Mouse (Mus musculus) midbrain, embryonic 10.5 days (tissue): ENCODE measurements at regions not wholly inside any gene's neighbourhood (a gene's known extent, or its start where the extent isn't known, plus 50 kb on each side); places are given as distances from the start of the nearest gene placed in this dataset.

ENCODE experiments used
- DNase-seq: peaks from one replicate; pipeline ENCODE4 v3.0.0-alpha.2; 2017; ENCODE audit warnings: low spot score
- H3K27ac ChIP-seq: fragments of 300-500 bp; sonication (generic); replicated peaks from 2 replicates; pipeline ENCODE4 v1.5.1; 2016; ENCODE audit warnings: mild to moderate bottlenecking
- H3K27me3 ChIP-seq: fragments of 300-500 bp; sonication (generic); 2 replicates; pipeline ENCODE4 v1.6.1; 2016; ENCODE audit warnings: low read depth, mild to moderate bottlenecking; ENCODE audit not compliant: poor library complexity, severe bottlenecking
- H3K36me3 ChIP-seq: fragments of 300-500 bp; sonication (generic); 2 replicates; pipeline ENCODE4 v1.6.1; 2016; ENCODE audit warnings: mild to moderate bottlenecking, moderate library complexity
- H3K4me1 ChIP-seq: fragments of 300-500 bp; sonication (generic); 2 replicates; pipeline ENCODE4 v1.6.1; 2016
- H3K4me3 ChIP-seq: fragments of 300-500 bp; sonication (generic); 2 replicates; pipeline ENCODE4 v1.5.1; 2016; ENCODE audit warnings: mild to moderate bottlenecking, moderate library complexity
- H3K9me3 ChIP-seq: fragments of 300-500 bp; sonication (generic); replicated peaks from 2 replicates; pipeline ENCODE4 v1.6.1; 2016; ENCODE audit warnings: mild to moderate bottlenecking
- WGBS: fragments of 180-500 bp; shearing (Covaris S2); methylation state at CpG from one replicate; pipeline ENCODE4 v1.1.7; 2016; 5-methylcytosine and 5-hydroxymethylcytosine counted together

DNA sequence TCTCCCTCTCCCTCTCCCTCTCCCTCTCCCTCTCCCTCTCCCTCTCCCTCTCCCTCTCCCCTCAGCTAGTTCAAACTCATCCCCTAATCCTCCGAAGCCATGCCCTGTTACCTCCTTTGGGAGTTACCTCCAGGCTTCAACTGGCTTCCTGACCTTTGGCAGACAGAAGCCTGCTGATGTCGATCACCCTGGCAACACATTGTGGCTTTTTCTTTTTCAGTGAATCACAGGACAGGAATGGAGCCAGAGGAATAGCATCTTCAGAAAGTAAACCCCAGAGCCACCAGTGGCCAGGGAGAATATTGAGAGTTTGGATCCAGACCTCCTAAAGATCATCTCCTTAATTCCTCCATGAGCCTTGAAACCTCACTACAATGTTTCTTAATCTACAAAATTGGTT lies 59.5 kb upstream of the Btg1 start:
- peaks cover 10% of the 10 kb centered on the region for H3K4me1 ChIP-seq
- H3K36me3 ChIP-seq: no peaks in the 10 kb centered on the region
- DNase-seq: no peak
- H3K4me3 ChIP-seq: no peak overlapping the region
- 33% methylated on average over 2 of the region's 2 CpGs for WGBS
- no peak overlapping the region for H3K27ac ChIP-seq
- H3K9me3 ChIP-seq: peaks cover 4% of the 10 kb centered on the region; the same call in 1 of the 2 replicates
- no peaks in the 10 kb centered on the region for H3K27me3 ChIP-seq

DNA sequence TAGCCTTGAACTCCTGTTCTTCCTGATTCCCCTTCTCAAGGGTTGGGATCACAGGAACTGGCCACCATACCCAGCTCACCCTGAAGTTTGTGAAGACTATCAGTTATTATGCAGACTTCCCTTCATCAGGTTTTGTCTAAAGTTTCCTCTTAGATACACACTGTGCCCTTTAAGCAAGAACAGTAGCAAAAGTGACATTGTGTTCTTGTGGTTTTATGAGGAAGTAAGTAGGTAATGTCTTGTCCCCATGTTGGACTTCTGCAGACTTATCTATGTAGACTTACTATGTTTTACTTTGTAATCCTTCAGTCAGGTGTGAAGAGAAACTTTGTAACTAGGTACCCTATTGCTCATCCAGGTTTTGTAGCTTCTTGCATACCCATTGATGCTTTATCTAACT lies 51.5 kb upstream of the Btg1 start:
- Histone ChIP-seq H3K27me3 (no peaks in the 10 kb centered on the region), H3K4me1 (no peaks in the 10 kb centered on the region), H3K27ac (no peak overlapping the region), H3K4me3 (no peak overlapping the region), H3K9me3 (peaks cover 7% of the 10 kb centered on the region; the same call in 1 of the 2 replicates), H3K36me3 (no peaks in the 10 kb centered on the region)
- DNase-seq: no peak
